ENCODE assay signal across 15 mouse cellular contexts in the genomic region with DNA sequence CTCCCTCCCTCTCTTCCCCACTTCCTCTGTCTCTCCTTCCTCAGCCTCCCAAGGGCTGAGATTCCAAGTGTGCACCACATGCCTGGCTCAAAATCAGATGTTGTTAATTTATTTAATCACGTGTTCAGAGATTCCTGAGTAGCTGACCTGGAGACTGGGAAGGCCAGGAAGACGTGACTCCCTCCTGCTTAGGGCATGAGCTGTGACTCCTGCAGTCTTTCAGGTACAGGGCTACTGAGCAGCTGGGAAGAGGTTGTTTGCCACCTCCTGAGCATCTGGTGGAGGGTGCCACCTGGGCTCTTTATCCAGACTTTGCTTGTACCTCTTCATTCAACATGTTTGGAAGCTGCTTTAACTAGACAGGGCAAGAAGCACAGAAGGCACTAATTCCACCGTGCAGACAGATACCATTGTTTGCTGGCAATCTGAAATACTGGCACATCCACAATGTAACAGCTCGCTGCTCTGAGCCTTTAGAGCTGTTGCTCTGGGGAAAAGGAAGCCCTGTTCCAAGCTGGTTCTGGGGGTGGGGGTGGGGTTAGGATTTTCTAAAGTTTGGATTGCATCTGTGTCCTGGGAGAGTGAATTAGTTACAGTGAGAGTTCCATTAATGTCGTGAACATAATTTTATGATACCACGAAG.
DNase-seq lines count a peak whose midpoint lies in the region; ATAC-seq and TF ChIP-seq lines count a peak whose summit lies in the region.
"Had no signal": no experiment of that assay in that cellular context is flagged by ENCODE, and none has a peak within 500 bp of the region (broad histone marks: within the 10 kb centered on the region; RNA-seq: fewer than 3 reads in every experiment).

No protein-coding gene starts in this region.

- H3K27me3 ChIP-seq in Patski = no peaks in the 10 kb centered on the region
- H3K27me3 ChIP-seq in embryonic facial prominence, embryonic 13.5 days = no peaks in the 10 kb centered on the region
- H3K27me3 ChIP-seq in midbrain, embryonic 12.5 days = no peaks in the 10 kb centered on the region
- H3K27me3 ChIP-seq: embryonic facial prominence, embryonic 15.5 days; stomach, embryonic 15.5 days had no signal

- no peak for TF ChIP-seq CTCF in Patski (IDR thresholded peaks at IDR 0.05)

- CTCF ChIA-PET in Patski (lab: Charles Lee) = interaction anchor here (0.9 to 2.0 kb wide), 6 partner anchors 10 to 380 kb away, joined by 3 to 5 read pairs (median 4); no protein-coding TSS in a partner anchor

- H3K9ac ChIP-seq in embryonic facial prominence, embryonic 13.5 days = no peak overlapping the region
- H3K9ac ChIP-seq in midbrain, embryonic 12.5 days (replicated peaks) = 0 out of 2 replicates have a peak overlapping the region, but pooled peaks have one; percentile 15
- H3K9ac ChIP-seq: embryonic facial prominence, embryonic 15.5 days; stomach, embryonic 15.5 days had no signal

- H3K4me1 ChIP-seq in embryonic facial prominence, embryonic 13.5 days = peaks cover 33% of the 10 kb centered on the region
- peaks cover 29% of the 10 kb centered on the region; the same call in 1 of the 2 replicates for H3K4me1 ChIP-seq in midbrain, embryonic 12.5 days
- H3K4me1 ChIP-seq: stomach, embryonic 15.5 days had no signal

- H3K27ac ChIP-seq in embryonic facial prominence, embryonic 13.5 days = peak overlapping the region; percentile 57
- H3K27ac ChIP-seq in midbrain, embryonic 12.5 days (replicated peaks) = 0 out of 2 replicates have a peak overlapping the region, but pooled peaks have one; percentile 30
- H3K27ac ChIP-seq: embryonic facial prominence, embryonic 15.5 days; stomach, embryonic 15.5 days had no signal

- no peak overlapping the region for H3K4me3 ChIP-seq in embryonic facial prominence, embryonic 13.5 days
- H3K4me3 ChIP-seq in midbrain, embryonic 12.5 days = no peak overlapping the region
- H3K4me3 ChIP-seq: embryonic facial prominence, embryonic 15.5 days; stomach, embryonic 15.5 days had no signal

- no peaks in the 10 kb centered on the region for H3K9me3 ChIP-seq in embryonic facial prominence, embryonic 13.5 days
- no peaks in the 10 kb centered on the region for H3K9me3 ChIP-seq in midbrain, embryonic 12.5 days
- H3K9me3 ChIP-seq: embryonic facial prominence, embryonic 15.5 days; stomach, embryonic 15.5 days had no signal

- POLR2A ChIA-PET in Patski (lab: Charles Lee) = interaction anchor here (0.9 kb wide), 1 partner anchor 9 kb away, joined by 3 read pairs; no protein-coding TSS in a partner anchor

- DNase-seq in kidney, adult 9 months = peak; percentile 22
- no peak for DNase-seq in kidney, postnatal 4 days
- no peak for DNase-seq in Patski (ENCODE audit: low read depth, low spot score)
- no peak for DNase-seq in spleen, adult 12 weeks (ENCODE audit: low spot score)
- DNase-seq: cerebellum, adult 18-20 months; gastrocnemius, postnatal 10 days; left cerebral cortex, postnatal 4 days; lung, adult 18-20 months; right cerebral cortex, postnatal 14 days had no signal

- peak; percentile 10 for ATAC-seq in Patski
- ATAC-seq in embryonic facial prominence, embryonic 13.5 days (ENCODE audit: insufficient number of reproducible peaks, insufficient read depth, low FRiP score, low TSS enrichment, low read depth) = no peak
- ATAC-seq in midbrain, embryonic 12.5 days (ENCODE audit: low FRiP score, low read depth) = no peak
- ATAC-seq in erythroid progenitor cell, adult 5-6 weeks (replicated peaks; ENCODE audit: low FRiP score, poor library complexity, severe bottlenecking) = no peak
- ATAC-seq: inflammation-experienced regulatory T-cells, adult 6 months had no signal

- H3K36me3 ChIP-seq in embryonic facial prominence, embryonic 13.5 days = no peaks in the 10 kb centered on the region
- H3K36me3 ChIP-seq in midbrain, embryonic 12.5 days = no peaks in the 10 kb centered on the region
- H3K36me3 ChIP-seq: embryonic facial prominence, embryonic 15.5 days; stomach, embryonic 15.5 days had no signal

- no peak overlapping the region; the same call in 1 of the 2 replicates for H3K4me2 ChIP-seq in embryonic facial prominence, embryonic 13.5 days
- no peak overlapping the region for H3K4me2 ChIP-seq in midbrain, embryonic 12.5 days (replicated peaks)
- H3K4me2 ChIP-seq: embryonic facial prominence, embryonic 15.5 days; stomach, embryonic 15.5 days had no signal

- 24% methylated on average over 6 of the region's 6 CpGs for WGBS in embryonic facial prominence, embryonic 13.5 days
- 50% methylated on average over 6 of the region's 6 CpGs for WGBS in midbrain, embryonic 12.5 days

- in situ Hi-C loops in Patski (cut with MboI; ENCODE audit: low pct_unique_long_range_greater_than_20kb) = loop anchor here (5.0 kb wide), 3 partner anchors 161 to 381 kb away; partner anchors contain the start of genes Ccdc146 and Fam185a
